Mouse (Mus musculus): ENCODE results near the gene Mki67. TPM values are rescaled to one million over a fixed set of nuclear protein-coding genes. Genes with fewer than 3 reads are reported as not detected.
"Not testable (repeated sequence)": the region's sequence is repeated elsewhere in the genome, so short reads cannot be mapped to it uniquely, and the experiment has no call there.

Mki67 gene
- polyA plus RNA-seq, 1 experiment = 4.6 TPM

GRCm38 (mm10) chr7:135705083-135705482 is 11.1 kb downstream of the Mki67 start:
- peaks cover 5% of the 10 kb centered on the region; the same call in 1 of the 2 replicates for H3K4me1 ChIP-seq (ENCODE audit: control insufficient read depth, insufficient read depth, insufficient read length)
- no peaks in the 10 kb centered on the region for H3K27me3 ChIP-seq (ENCODE audit: control insufficient read depth, insufficient read depth, low read length)
- H3K27ac ChIP-seq (ENCODE audit: insufficient read depth, low read length) = no peak overlapping the region
- no peak for DNase-seq (ENCODE audit: low read depth in 1 of 2, low spot score in 2 of 2)
- peaks cover 4% of the 10 kb centered on the region for H3K36me3 ChIP-seq (ENCODE audit: control insufficient read depth, insufficient read depth, low read length)
- 67% methylated on average over 1 of the region's 1 CpGs for WGBS
- no peak for TF ChIP-seq CTCF (IDR thresholded peaks at IDR 0.05; ENCODE audit: extremely low read depth, insufficient read depth, insufficient read length, insufficient replicate concordance)
- no peak overlapping the region for H3K4me3 ChIP-seq (ENCODE audit: extremely low read depth, insufficient read depth, insufficient read length)

- Histone ChIP-seq H3K36me3 (ENCODE audit: control insufficient read depth, insufficient read depth, low read length) (peaks cover 4% of the 10 kb centered on the region), H3K27ac (ENCODE audit: insufficient read depth, low read length) (no peak overlapping the region)
These were observed 11.9 kb downstream of the Mki67 start for GRCm38 (mm10) chr7:135704251-135704650.

GRCm38 (mm10) chr7:135703600-135704148 is 12.5 kb downstream of the Mki67 start:
- TF ChIP-seq POLR2A (IDR thresholded peaks at IDR 0.05; ENCODE audit: low read depth, low read length) = no peak
- no peak for TF ChIP-seq CTCF (IDR thresholded peaks at IDR 0.05; ENCODE audit: extremely low read depth, insufficient read depth, insufficient read length, insufficient replicate concordance)
- Histone ChIP-seq H3K4me3 (ENCODE audit: extremely low read depth, insufficient read depth, insufficient read length) (no peak overlapping the region), H3K4me1 (ENCODE audit: control insufficient read depth, insufficient read depth, insufficient read length) (peaks cover 5% of the 10 kb centered on the region; the same call in 1 of the 2 replicates), H3K27me3 (ENCODE audit: control insufficient read depth, insufficient read depth, low read length) (no peaks in the 10 kb centered on the region), H3K27ac (ENCODE audit: insufficient read depth, low read length) (no peak overlapping the region), H3K36me3 (ENCODE audit: control insufficient read depth, insufficient read depth, low read length) (peaks cover 5% of the 10 kb centered on the region)
- DNase-seq (ENCODE audit: low read depth in 1 of 2, low spot score in 2 of 2) = no peak
- whole genome bisulfite sequencing = 90% methylated on average over 9 of the region's 9 CpGs

More at GRCm38 (mm10) chr7:135704251-135704650, 11.9 kb downstream of the Mki67 start:
- TF ChIP-seq CTCF (IDR thresholded peaks at IDR 0.05; ENCODE audit: extremely low read depth, insufficient read depth, insufficient read length, insufficient replicate concordance) (no peak), POLR2A (IDR thresholded peaks at IDR 0.05; ENCODE audit: low read depth, low read length) (no peak)
- DNase-seq (ENCODE audit: low read depth in 1 of 2, low spot score in 2 of 2) = no peak
- 95% methylated on average over 8 of the region's 8 CpGs for WGBS
- Histone ChIP-seq H3K4me3 (ENCODE audit: extremely low read depth, insufficient read depth, insufficient read length) (no peak overlapping the region), H3K27me3 (ENCODE audit: control insufficient read depth, insufficient read depth, low read length) (no peaks in the 10 kb centered on the region), H3K4me1 (ENCODE audit: control insufficient read depth, insufficient read depth, insufficient read length) (peaks cover 5% of the 10 kb centered on the region; the same call in 1 of the 2 replicates)

- not testable (repeated sequence) for H3K4me1 ChIP-seq (ENCODE audit: control insufficient read depth, insufficient read depth, insufficient read length); H3K27ac ChIP-seq (ENCODE audit: insufficient read depth, low read length); H3K27me3 ChIP-seq (ENCODE audit: control insufficient read depth, insufficient read depth, low read length); H3K36me3 ChIP-seq (ENCODE audit: control insufficient read depth, insufficient read depth, low read length); DNase-seq (ENCODE audit: low read depth in 1 of 2, low spot score in 2 of 2); H3K4me3 ChIP-seq (ENCODE audit: extremely low read depth, insufficient read depth, insufficient read length)
- 87% methylated on average over 6 of the region's 6 CpGs for WGBS
These were observed 16.8 kb downstream of the Mki67 start for GRCm38 (mm10) chr7:135699351-135699750.

- WGBS = 100% methylated on average over 2 of the region's 2 CpGs
- H3K4me3 ChIP-seq (ENCODE audit: extremely low read depth, insufficient read depth, insufficient read length) = no peak overlapping the region
- DNase-seq (ENCODE audit: low read depth in 1 of 2, low spot score in 2 of 2) = no peak
- H3K27me3 ChIP-seq (ENCODE audit: control insufficient read depth, insufficient read depth, low read length) = no peaks in the 10 kb centered on the region
- H3K27ac ChIP-seq (ENCODE audit: insufficient read depth, low read length) = no peak overlapping the region
- no peak for TF ChIP-seq POLR2A (IDR thresholded peaks at IDR 0.05; ENCODE audit: low read depth, low read length)
- no peak for TF ChIP-seq CTCF (IDR thresholded peaks at IDR 0.05; ENCODE audit: extremely low read depth, insufficient read depth, insufficient read length, insufficient replicate concordance)
- peaks cover 5% of the 10 kb centered on the region for H3K36me3 ChIP-seq (ENCODE audit: control insufficient read depth, insufficient read depth, low read length)
- no peaks in the 10 kb centered on the region for H3K4me1 ChIP-seq (ENCODE audit: control insufficient read depth, insufficient read depth, insufficient read length)
These were observed 17.8 kb downstream of the Mki67 start for GRCm38 (mm10) chr7:135698362-135698761.

GRCm38 (mm10) chr7:135697021-135697740 is 19.0 kb downstream of the Mki67 start:
- H3K4me3 ChIP-seq (ENCODE audit: extremely low read depth, insufficient read depth, insufficient read length); DNase-seq (ENCODE audit: low read depth in 1 of 2, low spot score in 2 of 2); H3K4me1 ChIP-seq (ENCODE audit: control insufficient read depth, insufficient read depth, insufficient read length); H3K27me3 ChIP-seq (ENCODE audit: control insufficient read depth, insufficient read depth, low read length); H3K36me3 ChIP-seq (ENCODE audit: control insufficient read depth, insufficient read depth, low read length); H3K27ac ChIP-seq (ENCODE audit: insufficient read depth, low read length): not testable (repeated sequence)
- 96% methylated on average over 5 of the region's 5 CpGs for WGBS

GRCm38 (mm10) chr7:135696127-135696526 is 20.0 kb downstream of the Mki67 start:
- Histone ChIP-seq H3K27ac (ENCODE audit: insufficient read depth, low read length) (no peak overlapping the region), H3K4me1 (ENCODE audit: control insufficient read depth, insufficient read depth, insufficient read length) (no peaks in the 10 kb centered on the region), H3K4me3 (ENCODE audit: extremely low read depth, insufficient read depth, insufficient read length) (no peak overlapping the region), H3K27me3 (ENCODE audit: control insufficient read depth, insufficient read depth, low read length) (no peaks in the 10 kb centered on the region), H3K36me3 (ENCODE audit: control insufficient read depth, insufficient read depth, low read length) (peaks cover 1% of the 10 kb centered on the region; the same call in 1 of the 2 replicates)
- no peak for DNase-seq (ENCODE audit: low read depth in 1 of 2, low spot score in 2 of 2)
- whole genome bisulfite sequencing = 91% methylated on average over 4 of the region's 4 CpGs
- no peak for TF ChIP-seq CTCF (IDR thresholded peaks at IDR 0.05; ENCODE audit: extremely low read depth, insufficient read depth, insufficient read length, insufficient replicate concordance)
- no peak for TF ChIP-seq POLR2A (IDR thresholded peaks at IDR 0.05; ENCODE audit: low read depth, low read length)

Data from spleen, adult 2 months (tissue).